Mouse (Mus musculus): ENCODE data around the gene Immp1l. TPM values are rescaled to one million over a fixed set of nuclear protein-coding genes. Genes with fewer than 3 reads are reported as not detected.

Immp1l gene
- polyA plus RNA-seq, 2 experiments: 55.7 to 134 TPM

DNA sequence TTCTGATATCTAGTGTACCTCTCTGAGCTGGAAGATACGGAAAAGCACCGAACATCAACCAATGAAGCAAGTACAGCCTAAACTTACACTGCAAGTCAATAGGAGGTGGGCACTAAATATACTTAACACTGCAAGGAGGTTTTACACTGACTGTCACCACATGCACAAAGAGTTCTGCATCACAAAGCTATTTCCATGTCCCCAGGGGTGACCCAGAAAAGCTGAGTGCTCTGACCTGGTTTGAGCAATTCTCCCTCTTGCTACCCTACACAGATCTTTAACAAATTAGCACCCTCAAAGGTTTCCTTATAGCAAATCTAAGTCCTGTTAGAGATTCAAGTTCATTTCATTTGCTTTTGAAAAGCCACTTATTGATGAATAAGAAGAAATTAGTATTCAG lies 73.6 kb downstream of the Immp1l start:
- no peaks in the 10 kb centered on the region for H3K27me3 ChIP-seq (ENCODE audit: control insufficient read depth, insufficient read depth, low read length)
- H3K4me3 ChIP-seq (replicated peaks; ENCODE audit: low read length): no peak overlapping the region
- DNase-seq (ENCODE audit: low spot score): no peak
- no peaks in the 10 kb centered on the region for H3K9me3 ChIP-seq (ENCODE audit: control insufficient read depth, low read length)
- no peaks in the 10 kb centered on the region for H3K4me1 ChIP-seq (ENCODE audit: control insufficient read depth, insufficient read depth, low read length)
- no peak overlapping the region for H3K9ac ChIP-seq (ENCODE audit: low read depth, low read length, severe bottlenecking)
- no peaks in the 10 kb centered on the region for H3K36me3 ChIP-seq (ENCODE audit: control insufficient read depth, insufficient read depth, low read length)
- no peak for ATAC-seq (ENCODE audit: low FRiP score, low read depth)
- 100% methylated on average over 2 of the region's 2 CpGs for WGBS
- no peak overlapping the region for H3K27ac ChIP-seq (replicated peaks; ENCODE audit: low read depth, low read length)
- no peak overlapping the region for H3K4me2 ChIP-seq (replicated peaks; ENCODE audit: low read depth, low read length, severe bottlenecking)
- TF ChIP-seq POLR2A (IDR thresholded peaks at IDR 0.05; ENCODE audit: borderline replicate concordance, extremely low read depth, insufficient read depth, insufficient read length): no peak

DNA sequence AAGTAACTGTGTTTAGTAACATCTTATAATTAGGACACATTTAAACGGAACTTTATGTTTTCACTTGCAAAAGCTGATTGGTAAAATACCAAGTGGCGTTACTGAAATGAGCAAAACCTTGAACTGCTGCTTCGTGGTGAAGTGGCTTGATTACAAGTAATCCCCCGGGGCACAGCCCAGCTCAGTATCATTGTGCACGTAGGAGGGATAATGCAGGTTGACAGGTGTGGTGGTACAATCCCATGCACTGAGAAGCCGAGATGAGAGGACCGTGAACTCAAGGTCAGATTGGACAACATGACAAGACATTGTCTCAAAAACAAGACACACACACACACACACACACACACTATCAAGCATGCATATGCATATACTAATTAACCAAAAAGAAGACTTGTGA lies 80.8 kb downstream of the Immp1l start:
- 84% methylated on average over 7 of the region's 7 CpGs for WGBS
- Histone ChIP-seq H3K27me3 (ENCODE audit: control insufficient read depth, insufficient read depth, low read length) (no peaks in the 10 kb centered on the region), H3K4me3 (replicated peaks; ENCODE audit: low read length) (no peak overlapping the region), H3K4me2 (replicated peaks; ENCODE audit: low read depth, low read length, severe bottlenecking) (no peak overlapping the region), H3K36me3 (ENCODE audit: control insufficient read depth, insufficient read depth, low read length) (no peaks in the 10 kb centered on the region), H3K4me1 (ENCODE audit: control insufficient read depth, insufficient read depth, low read length) (no peaks in the 10 kb centered on the region), H3K27ac (replicated peaks; ENCODE audit: low read depth, low read length) (no peak overlapping the region), H3K9me3 (ENCODE audit: control insufficient read depth, low read length) (no peaks in the 10 kb centered on the region), H3K9ac (ENCODE audit: low read depth, low read length, severe bottlenecking) (no peak overlapping the region)
- TF ChIP-seq POLR2A (IDR thresholded peaks at IDR 0.05; ENCODE audit: borderline replicate concordance, extremely low read depth, insufficient read depth, insufficient read length): no peak
- ATAC-seq (ENCODE audit: low FRiP score, low read depth) (no peak), DNase-seq (ENCODE audit: low spot score) (no peak)

DNA sequence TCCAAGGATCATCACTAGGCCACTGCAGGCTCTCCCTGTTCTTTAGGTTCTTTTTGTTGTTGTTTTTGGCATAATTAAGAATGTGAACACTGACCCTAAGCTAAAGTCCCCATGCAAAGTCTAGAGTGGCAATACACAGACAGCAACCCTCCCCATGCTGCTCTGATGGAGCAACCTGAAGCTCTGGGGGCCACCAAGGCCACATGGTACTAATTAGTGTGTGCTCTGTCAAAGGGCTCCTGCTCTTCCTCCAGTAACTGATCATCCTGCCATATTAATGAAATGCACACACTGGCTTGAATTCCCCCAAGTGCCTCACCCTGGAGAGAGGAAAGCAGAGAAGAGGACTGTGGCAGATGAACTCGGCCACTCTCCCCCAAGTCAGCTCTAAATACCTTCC lies 82.7 kb downstream of the Immp1l start:
- no peak overlapping the region for H3K9ac ChIP-seq (ENCODE audit: low read depth, low read length, severe bottlenecking)
- ATAC-seq (ENCODE audit: low FRiP score, low read depth) (no peak), DNase-seq (ENCODE audit: low spot score) (no peak)
- H3K4me1 ChIP-seq (ENCODE audit: control insufficient read depth, insufficient read depth, low read length): no peaks in the 10 kb centered on the region
- H3K4me2 ChIP-seq (replicated peaks; ENCODE audit: low read depth, low read length, severe bottlenecking): no peak overlapping the region
- no peak overlapping the region for H3K27ac ChIP-seq (replicated peaks; ENCODE audit: low read depth, low read length)
- H3K36me3 ChIP-seq (ENCODE audit: control insufficient read depth, insufficient read depth, low read length): no peaks in the 10 kb centered on the region
- H3K27me3 ChIP-seq (ENCODE audit: control insufficient read depth, insufficient read depth, low read length): no peaks in the 10 kb centered on the region
- TF ChIP-seq POLR2A (IDR thresholded peaks at IDR 0.05; ENCODE audit: borderline replicate concordance, extremely low read depth, insufficient read depth, insufficient read length): no peak
- no peaks in the 10 kb centered on the region for H3K9me3 ChIP-seq (ENCODE audit: control insufficient read depth, low read length)
- no peak overlapping the region for H3K4me3 ChIP-seq (replicated peaks; ENCODE audit: low read length)
- WGBS: 38% methylated on average over 1 of the region's 1 CpGs

DNA sequence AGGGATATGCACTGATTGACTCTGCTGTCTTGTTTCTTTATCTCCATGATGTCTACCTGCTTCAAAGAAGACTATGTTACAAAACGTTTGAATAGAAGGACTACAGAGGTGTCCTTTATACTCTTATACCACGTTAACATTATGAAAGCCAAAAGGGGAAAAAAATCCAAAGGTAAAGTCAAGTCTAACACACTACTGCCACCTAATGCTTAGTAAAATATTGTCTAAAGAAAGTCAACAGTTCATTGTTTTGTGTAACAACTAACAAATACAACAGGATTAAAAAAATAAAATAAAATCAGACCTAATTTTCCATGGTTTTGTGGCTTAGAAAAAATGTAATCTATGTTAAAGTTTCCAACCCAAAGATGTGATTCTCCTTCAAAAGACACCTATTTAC lies 83.6 kb downstream of the Immp1l start:
- Histone ChIP-seq H3K4me3 (replicated peaks; ENCODE audit: low read length) (no peak overlapping the region), H3K27me3 (ENCODE audit: control insufficient read depth, insufficient read depth, low read length) (no peaks in the 10 kb centered on the region), H3K9me3 (ENCODE audit: control insufficient read depth, low read length) (no peaks in the 10 kb centered on the region), H3K36me3 (ENCODE audit: control insufficient read depth, insufficient read depth, low read length) (no peaks in the 10 kb centered on the region), H3K4me1 (ENCODE audit: control insufficient read depth, insufficient read depth, low read length) (no peaks in the 10 kb centered on the region), H3K4me2 (replicated peaks; ENCODE audit: low read depth, low read length, severe bottlenecking) (no peak overlapping the region), H3K27ac (replicated peaks; ENCODE audit: low read depth, low read length) (no peak overlapping the region), H3K9ac (ENCODE audit: low read depth, low read length, severe bottlenecking) (no peak overlapping the region)
- no peak for TF ChIP-seq POLR2A (IDR thresholded peaks at IDR 0.05; ENCODE audit: borderline replicate concordance, extremely low read depth, insufficient read depth, insufficient read length)
- ATAC-seq (ENCODE audit: low FRiP score, low read depth): no peak
- no peak for DNase-seq (ENCODE audit: low spot score)
- WGBS: 18% methylated on average over 2 of the region's 2 CpGs

DNA sequence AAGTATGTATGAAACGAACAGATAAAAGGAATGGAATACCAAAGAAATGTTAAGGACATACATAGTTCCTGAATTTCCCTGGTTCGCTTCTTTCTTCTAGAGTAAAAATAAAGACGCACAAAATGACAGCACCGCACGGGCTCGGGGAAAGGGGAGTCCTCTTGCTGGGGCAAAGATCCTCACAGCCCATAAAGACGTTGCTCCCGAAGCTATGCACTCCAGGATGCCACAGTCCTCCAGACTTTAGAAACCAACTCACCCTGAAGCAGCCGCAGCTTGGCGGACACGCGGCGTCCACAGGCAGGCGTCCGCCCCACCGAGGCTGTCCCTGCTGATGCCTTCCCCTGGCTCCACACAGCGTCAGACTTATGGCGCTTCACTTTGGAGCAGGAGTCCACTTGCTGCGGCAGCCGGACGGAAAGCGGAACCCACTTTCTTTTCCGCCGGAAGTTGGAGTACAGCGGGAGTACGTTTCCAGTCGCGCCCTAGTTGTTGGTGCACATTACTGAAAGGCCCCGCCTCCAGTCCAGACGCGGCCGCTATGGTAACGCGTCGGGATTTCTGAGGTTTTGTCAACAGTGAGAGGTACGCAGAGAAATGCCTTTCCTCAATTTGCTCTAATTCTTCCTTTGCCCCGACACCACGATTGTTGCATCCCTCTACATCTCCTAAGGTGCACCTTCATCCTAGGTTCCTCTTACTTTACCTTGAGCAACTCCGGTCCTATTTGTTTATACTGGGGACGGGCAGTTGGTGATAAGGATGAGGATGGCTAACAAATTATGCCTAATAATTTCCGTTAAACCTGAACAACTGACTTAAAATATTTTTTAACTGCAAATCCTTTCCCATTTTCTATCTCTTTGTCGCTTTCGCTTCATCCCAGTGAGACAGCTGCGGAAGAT lies 98.6 kb downstream of the Immp1l start, which contains the start of gene Dnajc24:
Dnajc24 (minus strand) TSS at position 715 of the 905 bp plus-strand sequence.
- Histone ChIP-seq H3K27ac (replicated peaks; ENCODE audit: low read depth, low read length) (0 out of 2 replicates have a peak within 1 kb of the TSS, but pooled peaks have one; percentile 54), H3K9ac (ENCODE audit: low read depth, low read length, severe bottlenecking) (peak within 1 kb of the TSS; percentile 82), H3K4me1 (ENCODE audit: control insufficient read depth, insufficient read depth, low read length) (no peaks in the 10 kb centered on the region), H3K4me2 (replicated peaks; ENCODE audit: low read depth, low read length, severe bottlenecking) (peak within 1 kb of the TSS; percentile 59), H3K27me3 (ENCODE audit: control insufficient read depth, insufficient read depth, low read length) (no peaks in the 10 kb centered on the region), H3K36me3 (ENCODE audit: control insufficient read depth, insufficient read depth, low read length) (peaks cover 4% of the 10 kb centered on the region; the same call in 1 of the 2 replicates), H3K4me3 (replicated peaks; ENCODE audit: low read length) (peak within 1 kb of the TSS; percentile 78), H3K9me3 (ENCODE audit: control insufficient read depth, low read length) (no peaks in the 10 kb centered on the region)
- DNase-seq (ENCODE audit: low spot score): peak; percentile 95
- ATAC-seq (ENCODE audit: low FRiP score, low read depth): peak; percentile 97
- TF ChIP-seq POLR2A (IDR thresholded peaks at IDR 0.05; ENCODE audit: borderline replicate concordance, extremely low read depth, insufficient read depth, insufficient read length): peak; percentile 71; the same call in 1 of the 2 replicates
- 2% methylated on average over 44 of the region's 44 CpGs for WGBS
